Mouse (Mus musculus): ENCODE measurements around the gene Rbks.

DNA sequence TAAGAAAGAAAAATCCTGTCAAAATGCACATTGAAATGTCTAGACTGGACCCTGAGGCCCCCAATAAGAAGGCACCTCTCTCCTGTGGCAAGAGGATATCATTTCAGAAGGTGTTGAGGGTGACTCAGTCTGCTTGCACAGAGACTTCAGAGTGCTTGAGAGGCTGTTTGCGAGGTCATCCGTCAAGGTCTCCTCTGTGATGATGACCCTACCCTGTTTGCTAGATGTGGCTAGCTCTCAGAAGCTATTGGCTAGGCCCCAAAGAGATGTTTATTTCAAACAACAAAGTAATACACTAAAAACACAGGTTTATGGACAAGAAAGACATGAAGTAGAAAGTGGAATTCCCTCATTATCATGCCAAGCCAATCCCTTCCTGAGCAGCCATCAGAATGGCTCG, 55.1 kb downstream of the Rbks start:
- TF ChIP-seq EP300 (IDR thresholded peaks at IDR 0.05) (no peak), CTCF (IDR thresholded peaks at IDR 0.05) (no peak)
